Mouse (Mus musculus) lung, postnatal 10 days (tissue): ENCODE data around the gene Ccnd3.
A peak's percentile ranks its signal among the peaks of the same experiment; 100 is the strongest.

Source experiments
- DNase-seq: peaks from one replicate; pipeline ENCODE4 v3.0.0; 2021

Gene Ccnd3

DNA sequence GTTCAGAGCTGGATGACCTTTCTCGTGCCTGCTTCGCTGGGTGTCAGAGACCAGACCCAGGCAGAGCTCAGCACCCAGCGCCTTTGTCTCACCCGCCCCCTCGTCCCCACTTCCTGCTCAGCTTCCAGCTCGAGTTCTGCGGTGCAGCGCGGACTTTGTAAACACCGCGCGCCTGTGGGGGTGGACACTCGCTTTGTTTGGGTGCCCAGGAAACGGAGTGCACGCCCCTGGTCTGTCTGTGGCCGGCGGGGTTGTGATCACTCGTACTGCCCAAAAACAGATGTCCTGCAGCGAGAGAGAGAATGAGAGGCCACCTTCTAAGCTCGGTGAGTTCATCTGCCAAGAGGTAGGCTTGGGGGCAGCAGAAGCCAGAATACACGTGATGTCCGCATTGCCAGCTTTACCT lies at the start of gene Ccnd3:
Ccnd3 (plus strand) TSS at position 111 of the 406 bp plus-strand sequence.
- peak; percentile 95 for DNase-seq

GRCm38 (mm10) chr17:47458310-47458709 lies 46.5 kb upstream of the Ccnd3 start:
- no peak for DNase-seq

GRCm38 (mm10) chr17:47458936-47459335 lies 45.9 kb upstream of the Ccnd3 start:
- no peak for DNase-seq

DNA sequence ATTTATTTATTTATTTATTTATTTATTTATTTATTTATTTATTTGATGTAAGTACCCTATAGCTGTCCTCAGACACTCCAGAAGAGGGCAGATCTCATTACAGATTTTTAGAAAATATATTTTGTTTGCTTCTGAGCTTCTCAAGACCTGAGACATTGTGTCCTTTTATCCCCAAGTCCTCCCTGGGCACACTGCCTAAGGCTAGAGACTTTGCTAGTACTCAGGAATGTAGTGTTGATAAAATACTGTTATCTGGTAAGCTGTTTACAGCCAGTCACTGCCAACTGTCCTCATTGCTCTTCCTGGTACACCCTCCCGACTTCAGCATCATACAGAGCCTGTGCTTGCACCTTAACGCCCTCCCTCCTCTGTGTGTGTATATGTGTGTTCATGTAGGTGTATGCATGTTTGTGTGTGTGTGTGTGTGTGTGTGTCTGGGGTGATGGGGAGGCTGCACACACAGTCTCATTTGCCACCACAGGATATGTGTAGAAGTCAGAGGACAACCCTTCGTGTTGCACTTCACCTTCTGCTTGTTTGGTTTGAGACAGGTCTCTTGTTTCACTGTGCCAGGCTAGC lies 45.4 kb upstream of the Ccnd3 start:
- peak; percentile 42 for DNase-seq

DNA sequence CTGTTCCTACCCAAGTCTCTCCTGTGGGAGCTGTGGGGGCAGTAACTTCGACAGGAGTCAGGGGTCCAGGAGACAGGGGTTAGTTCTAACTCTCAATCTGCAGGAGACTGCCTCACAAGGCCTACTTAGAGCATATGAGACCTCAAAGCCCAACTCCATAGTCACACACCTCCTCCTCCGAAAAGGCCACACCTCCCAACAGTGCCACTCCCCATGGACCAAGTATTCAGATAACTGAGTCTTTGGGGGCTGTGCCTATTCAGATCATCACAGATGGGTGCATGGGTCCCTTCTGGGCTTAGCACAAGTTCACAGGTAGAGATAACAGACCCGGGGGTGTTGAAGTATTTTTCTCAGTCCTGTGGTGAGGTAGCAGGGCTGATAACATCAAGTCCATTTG lies 43.2 kb upstream of the Ccnd3 start:
- no peak for DNase-seq

DNA sequence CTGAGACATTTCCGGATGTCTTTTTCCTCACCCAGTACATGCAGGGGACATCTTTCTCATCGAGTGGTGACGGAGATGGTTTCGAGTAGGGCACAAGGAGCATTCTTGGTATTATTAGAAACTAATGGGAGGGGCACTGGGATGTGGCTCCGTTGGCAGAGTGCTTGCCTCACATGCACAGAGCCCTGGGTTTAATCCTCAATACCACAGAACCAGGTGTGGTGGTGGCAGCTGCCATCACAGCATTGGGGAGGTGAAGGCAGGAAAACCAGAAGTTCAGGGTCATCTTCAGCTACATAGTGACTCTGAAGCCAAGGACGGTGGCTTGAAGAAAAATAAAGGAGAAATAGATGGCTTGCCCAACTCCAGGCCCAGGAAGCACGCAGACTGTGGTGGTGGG lies 42.6 kb upstream of the Ccnd3 start:
- no peak for DNase-seq

DNA sequence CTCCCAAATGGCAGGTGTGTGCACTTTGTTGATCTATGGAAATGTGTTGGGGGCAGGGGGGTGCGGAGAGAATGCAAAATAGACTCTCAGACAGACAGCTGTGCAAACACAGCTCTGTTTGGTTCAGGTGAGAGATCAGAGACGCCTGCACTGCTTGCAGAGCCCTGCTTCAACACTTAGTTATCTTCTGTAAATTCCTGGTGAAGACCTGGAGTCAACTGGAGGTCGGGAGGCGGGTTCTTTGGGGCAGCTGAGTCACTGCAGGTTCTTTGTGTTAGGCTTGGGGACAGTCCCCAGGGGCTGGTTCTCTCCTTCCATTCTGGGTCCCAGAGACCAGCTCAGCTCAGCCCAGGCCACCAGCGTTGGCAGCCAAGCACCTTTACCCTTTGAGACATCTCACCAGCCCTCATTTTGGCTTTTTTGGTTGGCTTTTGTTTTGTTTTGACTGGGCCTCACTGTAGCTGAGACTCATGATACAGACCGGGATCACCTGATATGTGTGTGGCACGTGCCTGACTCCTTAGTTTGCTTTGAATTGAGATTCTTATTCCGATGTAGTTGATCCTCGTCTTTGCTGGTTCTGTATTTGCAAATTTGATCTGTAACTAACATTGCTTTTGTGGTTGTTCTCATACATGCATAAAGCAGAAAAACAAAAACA lies 42.0 kb upstream of the Ccnd3 start:
- DNase-seq: no peak

DNA sequence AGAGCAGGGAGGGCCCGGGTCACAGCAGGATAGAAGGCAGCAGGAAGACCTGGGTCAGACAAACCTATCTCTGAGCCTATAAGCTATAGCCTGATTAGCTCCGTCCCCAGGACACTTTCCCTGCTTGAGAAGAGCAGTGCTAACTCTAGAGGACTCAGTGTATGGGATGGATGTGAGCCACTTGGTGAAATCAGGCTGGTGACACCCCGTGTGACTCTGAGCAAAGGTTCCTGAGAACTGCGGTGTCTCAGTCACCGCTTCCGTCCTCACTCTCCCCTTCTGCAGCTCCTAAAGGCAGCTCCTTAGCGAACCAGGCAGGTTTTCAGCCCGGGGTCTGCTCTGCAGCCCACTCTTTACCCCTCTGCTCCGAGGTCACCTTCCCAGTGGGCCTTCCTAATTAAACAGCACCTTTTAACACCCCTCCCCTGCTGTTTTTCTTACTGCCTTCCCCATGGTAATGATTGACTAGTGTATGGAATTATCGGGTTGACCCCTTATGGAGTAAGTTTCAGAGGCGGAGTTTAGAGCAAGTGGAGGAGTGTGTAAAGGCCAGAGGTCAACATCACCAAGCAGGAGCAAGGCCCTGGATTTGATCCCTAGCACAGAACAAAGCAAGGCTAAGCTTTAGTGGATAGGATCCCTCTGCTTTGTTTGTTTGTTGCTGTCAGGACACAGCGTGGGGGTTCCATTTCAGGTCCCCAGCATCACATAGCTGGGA lies 40.4 kb upstream of the Ccnd3 start:
- DNase-seq: no peak

- no peak for DNase-seq
Measured at GRCm38 (mm10) chr17:47465016-47465415, 39.8 kb upstream of the Ccnd3 start.

- DNase-seq: no peak
Measured at GRCm38 (mm10) chr17:47466284-47466683, 38.6 kb upstream of the Ccnd3 start.

GRCm38 (mm10) chr17:47467659-47468058 lies 37.2 kb upstream of the Ccnd3 start:
- DNase-seq: no peak

DNA sequence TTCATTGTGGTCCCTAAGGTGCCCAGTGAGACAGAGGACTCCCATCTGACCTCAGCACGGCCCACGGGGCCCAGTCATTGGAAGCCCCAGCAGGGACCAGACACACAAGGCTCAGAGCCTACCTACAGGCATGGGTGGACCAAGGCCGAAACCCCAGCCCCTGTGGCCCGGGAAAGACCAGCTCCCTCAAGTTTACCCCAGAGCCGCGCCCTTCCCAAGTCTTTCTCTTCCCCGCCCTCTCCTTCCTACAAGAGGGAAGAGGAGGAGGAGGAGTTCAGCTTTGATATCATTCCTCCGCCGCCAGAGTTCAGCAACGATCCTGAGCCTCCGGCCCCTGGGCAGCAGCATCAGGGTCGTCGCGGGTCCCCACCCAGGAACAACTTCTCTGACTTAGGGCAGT lies 36.8 kb upstream of the Ccnd3 start:
- DNase-seq: no peak

DNA sequence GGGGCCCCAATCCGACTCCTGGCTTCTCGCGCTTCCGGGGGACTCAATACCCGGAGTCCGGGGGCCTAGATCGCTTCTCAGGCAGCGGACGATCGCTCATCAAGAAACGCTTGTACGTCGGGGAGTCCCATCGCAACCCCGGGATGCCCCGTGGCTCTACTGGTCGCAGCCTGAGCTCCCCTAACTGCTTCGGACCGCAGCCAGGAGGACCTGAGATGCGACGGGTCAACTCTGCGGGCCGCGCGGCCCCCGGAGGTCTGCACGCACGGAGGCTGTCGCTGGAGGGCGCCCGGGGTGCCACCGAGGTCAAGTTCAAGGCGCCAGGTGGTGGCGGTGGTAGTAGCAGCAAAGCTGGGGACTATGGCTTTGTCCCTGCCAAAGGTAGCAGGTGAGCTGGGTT lies 36.4 kb upstream of the Ccnd3 start:
- DNase-seq: no peak

GRCm38 (mm10) chr17:47469642-47470041 lies 35.2 kb upstream of the Ccnd3 start:
- no peak for DNase-seq

- no peak for DNase-seq
Measured at GRCm38 (mm10) chr17:47470121-47470520, 34.7 kb upstream of the Ccnd3 start.

GRCm38 (mm10) chr17:47470686-47471085 lies 34.2 kb upstream of the Ccnd3 start:
- DNase-seq: no peak

- DNase-seq: no peak
Measured at GRCm38 (mm10) chr17:47472435-47473350, 32.2 kb upstream of the Ccnd3 start.

DNA sequence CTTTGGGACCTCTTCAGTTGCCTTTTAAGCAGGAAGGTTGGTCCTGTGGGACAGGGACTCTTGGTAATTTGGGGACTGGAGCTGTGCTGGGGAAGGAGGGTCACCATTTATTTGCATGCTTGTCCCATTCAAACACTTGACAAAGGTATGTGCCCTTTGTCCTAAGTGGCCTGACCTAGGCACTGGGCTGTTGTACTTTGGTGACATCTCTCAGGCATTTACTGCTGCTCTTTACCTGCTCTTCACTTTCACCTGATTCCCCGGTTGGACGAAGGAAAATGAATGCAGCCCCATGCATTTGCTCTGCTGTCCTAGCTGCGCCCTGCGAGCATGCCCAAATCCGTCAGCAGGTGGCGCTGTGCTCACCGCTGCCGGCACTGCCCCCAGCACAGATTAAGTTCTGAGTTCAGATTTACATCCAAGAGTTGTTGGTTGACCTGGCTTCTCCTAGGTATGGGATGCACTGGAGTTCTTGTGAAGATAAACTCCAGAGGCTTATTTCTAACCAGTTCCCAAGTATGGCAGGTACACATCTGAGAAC lies 31.3 kb upstream of the Ccnd3 start:
- peak; percentile 58 for DNase-seq

GRCm38 (mm10) chr17:47474250-47474649 lies 30.6 kb upstream of the Ccnd3 start:
- DNase-seq: no peak

- no peak for DNase-seq
Measured at GRCm38 (mm10) chr17:47475181-47475580, 29.7 kb upstream of the Ccnd3 start.

DNA sequence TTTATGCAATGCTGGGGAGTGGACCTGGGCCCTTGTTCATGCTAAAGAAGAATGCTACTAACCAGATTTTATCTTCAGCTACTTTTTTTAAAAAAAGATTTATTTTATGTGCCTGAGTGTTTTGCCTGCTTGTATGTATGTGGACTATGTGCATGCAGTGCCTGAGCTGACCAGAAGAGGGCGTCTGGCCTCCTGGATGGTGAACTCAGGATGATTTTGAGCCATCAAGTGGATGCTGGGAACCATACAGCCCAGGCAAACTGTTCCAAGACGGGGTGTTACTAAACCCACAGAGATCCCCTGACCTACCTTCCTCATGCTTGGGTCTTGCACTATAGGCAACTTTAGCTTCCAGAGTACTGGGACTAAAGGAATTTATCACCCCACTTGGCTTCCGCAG lies 29.1 kb upstream of the Ccnd3 start:
- peak; percentile 31 for DNase-seq

- no peak for DNase-seq
Measured at GRCm38 (mm10) chr17:47479887-47480286, 25.0 kb upstream of the Ccnd3 start.

GRCm38 (mm10) chr17:47482401-47482800 lies 22.4 kb upstream of the Ccnd3 start:
- DNase-seq: peak; percentile 81
